Mouse (Mus musculus) ES-E14 (cell line): Measurements from ENCODE around the gene Ppie. TPM values are rescaled to one million over a fixed set of nuclear protein-coding genes. Genes with fewer than 3 reads are reported as not detected.
"Not testable (repeated sequence)": the region's sequence is repeated elsewhere in the genome, so short reads cannot be mapped to it uniquely, and the experiment has no call there.

Experiments used
- DNase-seq: peaks from one replicate; pipeline ENCODE4 v3.0.0-alpha.2; 2013; ENCODE audit warnings: low read depth, low spot score
- H3K27ac ChIP-seq: 2 replicates; pipeline ENCODE4 v1.5.1; 2012; ENCODE audit warnings: low read depth, mild to moderate bottlenecking, low read length, moderate library complexity, mixed read lengths; ENCODE audit not compliant: poor library complexity, insufficient read depth, severe bottlenecking
- H3K36me3 ChIP-seq: 2 replicates; pipeline ENCODE4 v1.6.1; 2012; ENCODE audit warnings: mild to moderate bottlenecking, low read length, moderate library complexity, mixed read lengths; ENCODE audit not compliant: control insufficient read depth, poor library complexity, insufficient read depth, severe bottlenecking
- H3K4me1 ChIP-seq, 2 experiments: fragments of 150-350 bp in 1 of 2; sonication (generic) in 1 of 2; 2 replicates each; pipeline ENCODE4 v1.6.1; 2012; ENCODE audit warnings: low read length in 2 of 2, mild to moderate bottlenecking in 1 of 2, mixed read lengths in 1 of 2; ENCODE audit not compliant: control insufficient read depth in 2 of 2, insufficient read depth in 2 of 2, poor library complexity in 1 of 2
- H3K4me3 ChIP-seq, 2 experiments: fragments of 150-350 bp in 1 of 2; sonication (generic) in 1 of 2; 2 replicates each; pipeline ENCODE4 v1.5.1; 2012; ENCODE audit warnings: low read length in 2 of 2, low read depth in 1 of 2, mild to moderate bottlenecking in 1 of 2, mixed read lengths in 1 of 2; ENCODE audit not compliant: insufficient read depth in 1 of 2, poor library complexity in 1 of 2, severe bottlenecking in 1 of 2
- H3K9ac ChIP-seq: 2 replicates; pipeline ENCODE4 v1.6.1; 2012; ENCODE audit warnings: low read depth, mild to moderate bottlenecking, low read length, mixed read lengths; ENCODE audit not compliant: poor library complexity, insufficient read depth, severe bottlenecking
- H3K9me3 ChIP-seq: fragments of 150-350 bp; sonication (generic); 2 replicates; pipeline ENCODE4 v1.6.1; 2012; ENCODE audit warnings: low read depth, mild to moderate bottlenecking, low read length; ENCODE audit not compliant: control insufficient read depth, insufficient read depth
- CHD2 ChIP-seq: IDR thresholded peaks from 2 replicates; pipeline ENCODE4 v1.6.1; 2014; ENCODE audit warnings: mild to moderate bottlenecking, low read depth, low read length, inconsistent platforms
- HCFC1 ChIP-seq: IDR thresholded peaks from 2 replicates; pipeline ENCODE4 v1.6.1; 2012; ENCODE audit warnings: low read length, inconsistent platforms, borderline replicate concordance; ENCODE audit not compliant: insufficient read depth
- MAFK ChIP-seq: IDR thresholded peaks from 2 replicates; pipeline ENCODE4 v1.6.1; 2014; ENCODE audit warnings: mild to moderate bottlenecking, low read depth, low read length, inconsistent platforms; ENCODE audit not compliant: insufficient read depth
- ZC3H11A ChIP-seq: IDR thresholded peaks from 2 replicates; pipeline ENCODE4 v1.6.1; 2012; ENCODE audit warnings: low read depth, mild to moderate bottlenecking, inconsistent platforms, low read length, borderline replicate concordance
- ZNF384 ChIP-seq: IDR thresholded peaks from 2 replicates; pipeline ENCODE4 v1.6.1; 2012; ENCODE audit warnings: low read depth, low read length, inconsistent platforms
- in situ Hi-C, 2 experiments: fragments of 600-800 bp; cut with MboI; formaldehyde crosslinking; loops; one replicate each; pipeline ENCODE4 v1.15.1; 2025; ENCODE audit warnings: low sequenced_read_pairs in 2 of 2, inconsistent platforms in 1 of 2; ENCODE audit not compliant: unreplicated experiment in 2 of 2
- total RNA-seq: library from RNA; depleted of rRNA; stranded (reverse); fragments of 300-350 nt; gene quantifications from 2 replicates; pipeline ENCODE4 v1.2.3, GENCODE M21; 2012

The Ppie gene
- total RNA-seq, 1 experiment = 77.1 TPM

DNA sequence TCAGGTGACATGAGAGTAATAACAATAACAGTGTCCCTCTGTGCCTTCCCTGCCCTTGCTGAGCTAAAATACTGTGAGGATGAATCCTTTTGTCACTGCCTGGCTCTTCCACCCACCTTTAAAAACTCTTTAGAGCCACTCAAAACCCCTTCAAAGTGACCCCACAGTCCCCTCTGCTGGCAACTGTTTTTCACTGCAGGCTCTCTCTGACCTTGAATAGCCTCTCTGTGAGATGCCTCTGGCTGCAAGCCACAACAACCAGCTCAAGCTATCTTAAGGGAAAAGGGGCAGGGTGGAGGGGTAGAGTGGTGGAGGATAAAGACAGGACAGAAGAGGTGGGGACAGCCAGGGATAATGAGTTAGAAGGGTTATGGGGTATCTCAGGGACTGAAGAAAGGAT, 32.1 kb upstream of the Ppie start:
- Histone ChIP-seq H3K36me3 (no peaks in the 10 kb centered on the region), H3K27ac (no peak overlapping the region), H3K9ac (no peak overlapping the region), H3K9me3 (no peaks in the 10 kb centered on the region), H3K4me1 (no peaks in the 10 kb centered on the region), H3K4me3 (no peak overlapping the region)
- in situ Hi-C loops = no loop called here
- TF ChIP-seq CHD2 = no peak
- no peak for TF ChIP-seq ZC3H11A
- TF ChIP-seq MAFK = no peak
- no peak for TF ChIP-seq HCFC1
- no peak for TF ChIP-seq ZNF384
- DNase-seq = no peak

DNA sequence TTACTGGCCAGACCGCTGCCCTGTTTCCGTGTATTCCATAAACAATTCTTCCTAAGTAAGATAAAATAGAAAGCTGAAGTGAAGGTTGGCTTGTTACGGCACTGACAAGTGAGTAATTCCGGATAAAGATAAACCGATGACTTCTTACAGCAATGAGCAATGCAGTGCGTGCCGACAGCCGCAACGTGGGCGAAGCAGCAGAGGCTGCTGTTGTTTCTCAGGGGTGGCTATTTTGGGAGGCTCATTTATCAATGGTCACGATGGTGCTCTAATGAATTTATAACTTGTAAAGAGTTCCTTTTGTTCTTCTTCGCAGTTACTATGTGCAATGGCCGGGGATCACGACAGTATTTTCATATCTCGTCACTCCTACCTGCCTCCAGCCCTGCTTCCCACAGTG, 24.4 kb upstream of the Ppie start:
- no peak overlapping the region for H3K9ac ChIP-seq
- no peak overlapping the region for H3K4me3 ChIP-seq
- H3K27ac ChIP-seq = no peak overlapping the region
- peaks cover 0 to 14% of the 10 kb centered on the region in 2 experiments; a peak in 2 of 4 replicates for H3K4me1 ChIP-seq
- H3K9me3 ChIP-seq = no peaks in the 10 kb centered on the region
- TF ChIP-seq HCFC1 (no peak), CHD2 (no peak), ZC3H11A (no peak), MAFK (no peak), ZNF384 (no peak)
- no peak for DNase-seq
- no peaks in the 10 kb centered on the region for H3K36me3 ChIP-seq
- in situ Hi-C loops = no loop called here

DNA sequence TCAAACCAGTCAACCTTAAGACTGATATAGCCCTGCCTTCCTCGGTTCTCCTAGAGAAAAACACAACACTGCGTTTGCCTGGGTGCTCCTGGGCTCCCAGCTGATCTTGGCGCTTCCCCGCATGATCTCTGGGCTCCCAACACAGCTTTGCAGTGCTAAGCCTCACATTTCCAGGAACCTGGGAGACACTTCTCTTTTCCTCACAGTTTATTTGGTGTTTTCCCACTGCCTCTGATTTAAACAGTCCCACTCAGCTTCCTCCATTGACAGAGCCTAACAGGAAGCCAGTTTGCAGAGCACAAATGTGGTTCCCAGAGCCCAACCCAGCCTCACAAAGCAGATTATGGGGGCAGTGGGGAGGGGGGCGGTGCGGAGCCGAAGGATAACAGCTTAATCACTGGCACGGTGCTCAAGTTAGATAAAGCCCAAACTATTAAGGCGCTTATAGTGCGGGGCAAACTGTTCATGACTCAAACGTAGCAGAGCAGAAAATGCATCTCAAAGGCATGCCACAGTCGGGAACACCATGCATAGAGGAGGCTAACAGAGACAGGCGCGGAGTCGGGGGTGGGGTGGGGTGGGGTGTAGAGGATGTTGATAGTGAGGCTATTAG, 22.7 kb upstream of the Ppie start:
- Histone ChIP-seq H3K36me3 (no peaks in the 10 kb centered on the region), H3K9me3 (no peaks in the 10 kb centered on the region), H3K27ac (no peak overlapping the region), H3K4me3 (peak overlapping the region in 1 of 2 experiments; percentile 30; a peak in 1 of 4 replicates), H3K9ac (no peak overlapping the region), H3K4me1 (peaks cover 0 to 14% of the 10 kb centered on the region in 2 experiments; a peak in 2 of 4 replicates)
- DNase-seq = no peak
- TF ChIP-seq ZNF384 (no peak), MAFK (no peak), ZC3H11A (no peak), CHD2 (no peak), HCFC1 (no peak)
- in situ Hi-C loops = no loop called here

DNA sequence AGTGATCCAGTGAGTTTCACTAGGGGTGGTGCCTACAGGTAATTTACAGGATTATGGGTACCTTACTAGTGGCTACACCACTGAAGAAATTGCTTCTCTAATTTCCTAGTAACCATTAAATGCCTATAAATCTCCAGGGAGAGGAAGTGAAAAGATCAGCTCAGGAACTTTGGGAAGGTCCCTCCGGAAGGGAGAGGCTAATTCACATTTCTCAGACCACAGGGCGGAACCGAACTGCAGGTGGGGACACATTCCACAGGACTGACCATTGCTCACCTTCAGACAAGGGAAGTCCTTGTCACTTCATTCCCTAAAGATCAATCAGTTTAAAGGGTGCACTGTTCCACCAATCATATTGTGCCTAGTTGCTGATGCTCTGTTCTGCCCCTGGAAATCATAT, 21.5 kb upstream of the Ppie start:
- H3K36me3 ChIP-seq, H3K9ac ChIP-seq, H3K4me3 ChIP-seq, H3K27ac ChIP-seq, H3K9me3 ChIP-seq, in situ Hi-C loops, DNase-seq: not testable (repeated sequence)
- H3K4me1 ChIP-seq = peaks cover 0 to 14% of the 10 kb centered on the region in 2 experiments; a peak in 2 of 4 replicates

DNA sequence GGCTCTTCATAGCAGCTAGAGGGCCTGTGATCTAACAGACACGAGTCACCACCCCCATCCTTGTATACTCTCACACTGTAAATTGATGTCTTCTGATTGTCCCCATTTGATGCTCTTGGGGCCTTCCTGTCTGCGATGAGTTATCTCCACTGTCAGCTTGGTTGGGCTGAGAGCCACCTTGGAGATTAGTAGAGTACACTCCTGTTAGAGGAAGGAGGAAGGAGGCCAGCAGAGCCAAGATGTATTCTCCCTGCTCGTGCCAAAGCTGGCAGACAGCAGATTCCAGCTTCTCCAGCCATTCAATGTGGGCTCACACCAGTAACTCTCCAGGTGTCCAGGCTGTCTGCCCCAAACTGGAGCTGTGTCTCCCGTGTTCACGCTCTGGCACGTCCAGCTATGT, 20.8 kb upstream of the Ppie start:
- Histone ChIP-seq H3K4me3 (no peak overlapping the region), H3K4me1 (peaks cover 0 to 14% of the 10 kb centered on the region in 2 experiments; a peak in 2 of 4 replicates), H3K9ac (no peak overlapping the region), H3K27ac (no peak overlapping the region), H3K9me3 (no peaks in the 10 kb centered on the region), H3K36me3 (no peaks in the 10 kb centered on the region)
- in situ Hi-C loops = no loop called here
- DNase-seq = no peak
- TF ChIP-seq CHD2 (no peak), ZNF384 (no peak), ZC3H11A (no peak), HCFC1 (no peak), MAFK (no peak)
